Mouse (Mus musculus) testis, adult 2 months (tissue): ENCODE measurements around the gene Plcg2. TPM values are rescaled to one million over a fixed set of nuclear protein-coding genes. Genes with fewer than 3 reads are reported as not detected.

Source experiments
- H3K27ac ChIP-seq: fragments of 200-500 bp; 2 replicates; pipeline ENCODE4 v1.5.1; 2012; ENCODE audit warnings: low read depth, low read length; ENCODE audit not compliant: control insufficient read depth, insufficient read depth
- H3K27me3 ChIP-seq: fragments of 200-500 bp; 2 replicates; pipeline ENCODE4 v1.6.1; 2012; ENCODE audit warnings: mild to moderate bottlenecking, low read length, moderate library complexity; ENCODE audit not compliant: control insufficient read depth, insufficient read depth
- H3K36me3 ChIP-seq: fragments of 200-500 bp; 2 replicates; pipeline ENCODE4 v1.6.1; 2012; ENCODE audit warnings: mild to moderate bottlenecking, low read length; ENCODE audit not compliant: control insufficient read depth, insufficient read depth
- H3K4me1 ChIP-seq: fragments of 200-500 bp; 2 replicates; pipeline ENCODE4 v1.6.1; 2012; ENCODE audit warnings: low read length; ENCODE audit not compliant: control insufficient read depth, insufficient read depth
- H3K4me3 ChIP-seq: fragments of 200-500 bp; 2 replicates; pipeline ENCODE4 v1.5.1; 2012; ENCODE audit warnings: low read depth, mild to moderate bottlenecking, low read length, moderate library complexity, mixed read lengths; ENCODE audit not compliant: control insufficient read depth
- CTCF ChIP-seq: fragments of 200-500 bp; IDR thresholded peaks from 2 replicates; pipeline ENCODE4 v1.5.1; 2012; ENCODE audit warnings: low read depth, mild to moderate bottlenecking, inconsistent platforms, low read length, moderate library complexity; ENCODE audit not compliant: control insufficient read depth, insufficient read depth, insufficient replicate concordance
- POLR2A ChIP-seq: fragments of 200-500 bp; IDR thresholded peaks from 2 replicates; pipeline ENCODE4 v1.6.1; 2012; ENCODE audit warnings: low read depth, mild to moderate bottlenecking, inconsistent platforms, low read length, moderate library complexity; ENCODE audit not compliant: control insufficient read depth
- polyA plus RNA-seq: library from polyadenylated mRNA; depleted of rRNA; stranded (reverse); fragments of >200 nt; gene quantifications from 2 replicates; pipeline ENCODE4 v1.2.3, GENCODE M21; 2012

Gene Plcg2
- polyA plus RNA-seq, 1 experiment: 4.6 TPM

DNA sequence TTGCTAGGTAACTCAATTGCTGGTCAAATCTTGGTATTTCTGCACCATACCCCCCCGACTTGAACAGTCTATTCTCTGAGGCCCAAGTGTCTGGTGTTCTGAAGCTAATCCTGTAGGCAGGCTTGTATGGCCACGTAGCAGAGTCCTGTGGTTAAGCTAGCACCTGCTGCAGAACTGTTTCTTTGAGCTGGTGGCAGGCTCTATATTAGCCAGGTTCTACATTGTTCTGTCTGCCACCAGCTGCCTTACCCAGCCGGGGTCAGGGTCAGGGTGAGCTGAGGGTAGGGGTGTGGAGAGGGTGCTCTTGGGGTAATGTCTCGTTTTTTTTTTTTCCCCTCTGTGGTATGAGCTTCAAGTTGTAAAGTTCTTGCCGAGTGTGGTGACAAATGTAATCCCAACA lies 31.1 kb downstream of the Plcg2 start:
- H3K36me3 ChIP-seq: no peaks in the 10 kb centered on the region
- TF ChIP-seq CTCF: no peak
- no peaks in the 10 kb centered on the region for H3K4me1 ChIP-seq
- H3K27me3 ChIP-seq: no peaks in the 10 kb centered on the region
- no peak overlapping the region for H3K4me3 ChIP-seq
- H3K27ac ChIP-seq: no peak overlapping the region

DNA sequence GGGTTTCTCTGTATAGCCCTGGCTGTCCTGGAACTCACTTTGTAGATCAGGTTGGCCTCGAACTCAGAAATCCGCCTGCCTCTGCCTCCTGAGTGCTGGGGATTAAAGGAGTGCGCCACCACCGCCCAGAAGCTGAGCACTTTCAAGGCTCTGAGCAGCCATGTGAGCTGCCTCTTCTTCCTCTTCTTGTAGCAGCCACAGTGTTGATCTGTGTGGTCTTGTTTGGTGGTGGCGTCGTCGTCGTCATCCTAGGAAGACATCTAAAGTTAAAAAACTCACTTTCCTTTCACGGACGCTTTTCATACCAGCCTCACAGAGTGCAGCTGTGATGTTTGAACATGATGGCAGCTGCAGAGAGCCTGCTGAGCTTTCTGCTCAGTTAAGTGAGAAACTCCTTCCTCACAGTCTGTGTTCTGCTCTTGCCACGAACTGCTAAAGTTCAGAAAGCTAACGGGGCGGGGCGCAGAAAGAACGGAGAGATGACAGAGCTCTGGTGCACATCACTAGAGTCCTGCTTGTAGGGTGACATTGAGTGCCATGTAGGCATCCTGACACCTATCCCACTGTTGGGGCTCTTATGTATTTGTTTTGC lies 34.4 kb downstream of the Plcg2 start:
- TF ChIP-seq POLR2A: no peak
- TF ChIP-seq CTCF: no peak
- Histone ChIP-seq H3K27me3 (no peaks in the 10 kb centered on the region), H3K4me3 (no peak overlapping the region), H3K27ac (no peak overlapping the region), H3K4me1 (no peaks in the 10 kb centered on the region), H3K36me3 (no peaks in the 10 kb centered on the region)

DNA sequence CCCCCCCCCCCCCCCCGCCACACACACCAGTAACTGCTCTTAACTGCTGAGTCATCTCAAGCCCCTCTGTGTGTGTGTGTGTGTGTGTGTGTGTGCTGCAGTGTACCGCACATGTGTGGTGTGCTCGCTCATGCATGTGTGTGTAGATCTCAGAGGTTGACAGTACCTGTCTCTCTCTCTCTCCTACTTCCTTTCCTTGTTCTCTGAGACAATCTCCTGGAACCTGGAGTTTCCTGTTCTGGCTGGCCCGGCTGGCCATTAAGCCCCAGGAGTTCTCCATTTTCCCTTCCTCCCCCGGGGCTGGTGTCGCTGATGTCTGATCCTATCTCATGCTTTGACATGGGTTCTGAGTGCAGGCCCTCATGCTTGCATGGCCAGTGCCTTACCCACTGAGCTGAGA lies 38.8 kb downstream of the Plcg2 start:
- H3K27me3 ChIP-seq: no peaks in the 10 kb centered on the region
- H3K27ac ChIP-seq: no peak overlapping the region
- no peak overlapping the region for H3K4me3 ChIP-seq
- no peaks in the 10 kb centered on the region for H3K4me1 ChIP-seq
- no peaks in the 10 kb centered on the region for H3K36me3 ChIP-seq
- TF ChIP-seq POLR2A (no peak), CTCF (no peak)

DNA sequence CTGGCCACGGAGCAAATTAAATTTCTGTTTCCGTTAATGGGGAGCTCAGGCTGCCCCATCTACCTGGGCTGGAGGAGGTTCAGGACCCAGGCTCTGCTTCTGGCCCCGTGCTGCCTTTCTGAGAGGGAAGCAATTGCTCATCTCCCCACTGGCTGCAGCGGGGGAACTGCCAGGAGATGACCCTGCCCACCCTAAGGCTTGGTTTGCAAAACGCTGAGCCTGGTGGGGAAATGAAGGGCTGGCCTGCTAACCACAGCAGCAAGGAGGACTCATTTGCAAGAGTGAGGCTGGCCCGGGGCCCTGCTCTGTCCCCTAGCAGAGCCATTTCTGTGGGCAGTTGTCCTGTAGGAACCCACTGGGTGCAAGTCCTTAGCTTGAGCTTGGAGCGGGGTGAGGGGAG lies 39.7 kb downstream of the Plcg2 start:
- H3K4me1 ChIP-seq: no peaks in the 10 kb centered on the region
- TF ChIP-seq POLR2A: no peak
- TF ChIP-seq CTCF: no peak
- H3K27ac ChIP-seq: no peak overlapping the region
- H3K4me3 ChIP-seq: no peak overlapping the region
- no peaks in the 10 kb centered on the region for H3K27me3 ChIP-seq
- no peaks in the 10 kb centered on the region for H3K36me3 ChIP-seq

DNA sequence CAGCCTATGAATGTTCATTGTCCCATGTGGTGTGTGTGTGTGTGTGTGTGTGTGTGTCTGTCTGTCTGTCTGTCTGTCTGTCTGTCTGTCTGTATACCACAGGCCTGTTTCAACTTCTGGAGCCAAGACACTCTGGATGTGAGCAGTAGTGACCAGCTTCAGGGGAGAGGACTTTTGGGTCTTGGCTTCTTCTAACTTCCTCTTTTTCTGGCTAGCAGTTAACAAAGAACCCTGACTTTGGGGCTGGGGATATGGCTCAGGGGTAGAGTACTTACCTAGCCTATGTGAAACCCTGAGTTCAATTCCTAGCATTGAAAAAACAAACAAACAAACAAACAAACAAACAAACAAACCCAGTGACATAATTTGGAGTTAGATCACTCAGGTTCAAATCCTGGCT lies 44.9 kb downstream of the Plcg2 start:
- Histone ChIP-seq H3K27me3 (no peaks in the 10 kb centered on the region), H3K27ac (no peak overlapping the region), H3K36me3 (no peaks in the 10 kb centered on the region), H3K4me1 (no peaks in the 10 kb centered on the region), H3K4me3 (no peak overlapping the region)
- no peak for TF ChIP-seq POLR2A
- TF ChIP-seq CTCF: no peak

DNA sequence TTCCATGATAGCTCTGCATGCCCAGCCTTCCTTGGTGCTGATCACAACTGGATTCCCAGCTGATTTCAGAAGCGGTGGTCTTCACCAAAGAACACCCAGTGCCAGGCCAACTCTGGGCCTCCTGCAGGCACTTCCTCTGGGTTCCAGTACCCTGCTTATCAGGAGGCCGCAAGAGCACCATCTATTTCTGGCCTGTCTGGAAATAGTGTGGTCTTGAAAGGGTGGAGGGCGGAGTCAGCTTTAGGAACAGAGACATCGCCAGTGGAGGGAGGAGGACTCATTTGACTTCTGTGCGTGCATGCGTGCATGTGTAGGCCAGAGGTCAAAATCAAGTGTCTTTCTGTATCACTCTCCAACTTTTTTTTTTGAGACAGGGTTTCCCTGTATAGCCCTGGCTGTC lies 45.7 kb downstream of the Plcg2 start:
- H3K4me3 ChIP-seq: no peak overlapping the region
- H3K36me3 ChIP-seq: no peaks in the 10 kb centered on the region
- TF ChIP-seq CTCF (no peak), POLR2A (no peak)
- no peaks in the 10 kb centered on the region for H3K4me1 ChIP-seq
- no peaks in the 10 kb centered on the region for H3K27me3 ChIP-seq
- H3K27ac ChIP-seq: no peak overlapping the region

DNA sequence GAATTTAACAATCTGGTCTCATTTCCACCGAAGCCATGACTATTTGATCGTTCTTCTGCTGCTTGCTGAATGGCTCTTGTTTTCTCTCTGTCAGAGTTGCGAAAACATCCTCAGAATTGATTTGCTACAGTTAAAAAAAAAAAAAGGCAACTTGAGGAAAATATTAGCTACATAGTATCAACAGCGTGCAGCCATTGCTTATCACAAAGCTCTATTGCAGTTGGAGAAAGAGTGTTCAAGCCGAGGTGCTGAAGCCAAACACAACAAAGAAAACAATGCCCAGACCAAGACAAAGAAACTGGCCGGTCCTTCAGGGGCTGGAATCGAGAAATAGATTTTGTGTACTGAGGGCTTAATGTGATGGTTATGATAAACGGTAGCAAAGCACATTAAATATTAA lies 47.0 kb downstream of the Plcg2 start:
- Histone ChIP-seq H3K4me3 (no peak overlapping the region), H3K27me3 (no peaks in the 10 kb centered on the region), H3K27ac (no peak overlapping the region), H3K4me1 (no peaks in the 10 kb centered on the region), H3K36me3 (no peaks in the 10 kb centered on the region)
- TF ChIP-seq POLR2A (no peak), CTCF (no peak)

DNA sequence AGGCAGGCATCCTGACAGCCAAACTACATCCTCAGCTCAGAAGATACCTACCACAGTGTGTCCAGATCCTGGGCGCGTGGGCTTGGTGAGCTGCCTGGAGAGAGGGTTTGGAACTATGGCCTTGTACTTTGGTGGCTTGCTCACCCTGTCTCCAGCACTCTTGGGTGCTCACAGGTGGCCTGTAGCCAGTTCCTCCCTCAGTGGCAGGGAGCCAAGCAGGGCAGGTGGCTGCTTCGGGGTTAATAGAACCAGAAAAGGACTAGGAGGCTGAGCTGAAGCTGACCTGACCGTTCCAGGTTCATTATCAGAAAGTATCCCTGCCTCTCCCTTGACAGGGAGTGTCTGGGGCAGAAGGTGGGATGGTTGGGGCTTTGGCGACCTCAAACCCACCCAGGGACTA lies 48.3 kb downstream of the Plcg2 start:
- H3K36me3 ChIP-seq: no peaks in the 10 kb centered on the region
- H3K4me1 ChIP-seq: no peaks in the 10 kb centered on the region
- H3K4me3 ChIP-seq: no peak overlapping the region
- H3K27ac ChIP-seq: no peak overlapping the region
- TF ChIP-seq CTCF (no peak), POLR2A (no peak)
- no peaks in the 10 kb centered on the region for H3K27me3 ChIP-seq
